Mouse (Mus musculus) monocyte, adult 5-6 weeks (primary cell): Measurements from ENCODE around the gene Cdh23. TPM values are rescaled to one million over a fixed set of nuclear protein-coding genes. Genes with fewer than 3 reads are reported as not detected.

ENCODE experiments used
- ATAC-seq: fragments of 153-309, 156-312 bp; replicated peaks from 2 replicates; pipeline ENCODE4 v1.8.0; 2017; ENCODE audit warnings: mild to moderate bottlenecking; ENCODE audit not compliant: low TSS enrichment, insufficient number of reproducible peaks, severe bottlenecking, poor library complexity, low FRiP score
- total RNA-seq: library from RNA; stranded (forward); fragments of 200-1000, 200-491, 200-594 nt; gene quantifications from 3 replicates; pipeline ENCODE4 v1.2.3, GENCODE M21; 2017

Cdh23 gene
- total RNA-seq, 1 experiment from 2014 or later = 1.1 TPM

DNA sequence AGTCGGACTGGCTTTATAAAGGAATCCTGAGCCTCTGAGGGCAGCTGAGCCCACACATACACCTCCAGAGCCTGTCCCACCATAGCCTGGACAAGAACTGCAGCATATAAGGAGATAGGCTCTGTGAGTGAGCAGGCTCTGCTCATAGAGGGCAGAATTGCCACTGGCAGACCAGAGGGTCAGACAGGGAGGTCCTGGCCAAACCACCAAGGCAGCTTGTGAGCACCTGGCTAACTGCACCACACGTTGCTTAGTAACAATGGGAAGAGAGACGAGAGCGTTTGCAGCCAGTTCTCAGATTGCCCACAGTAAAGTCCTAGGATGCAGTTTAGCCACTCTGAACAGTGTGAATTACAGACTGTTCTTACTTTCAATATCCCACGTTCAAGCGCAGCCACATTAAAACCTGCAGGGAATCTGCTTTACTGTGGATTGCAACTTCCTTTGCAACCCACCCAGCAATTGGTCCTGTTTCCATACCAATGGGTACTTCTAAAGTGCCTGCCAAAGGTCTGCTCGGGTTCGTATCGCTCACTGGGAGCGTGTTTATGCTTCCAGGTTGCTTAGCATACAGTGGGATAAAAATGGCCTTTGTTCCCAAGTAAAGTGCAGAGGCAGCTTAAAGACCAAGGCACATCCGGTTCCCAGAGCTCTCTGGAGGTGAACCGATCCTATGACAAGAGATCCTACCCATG lies 334.5 kb downstream of the Cdh23 start:
- ATAC-seq = no peak

DNA sequence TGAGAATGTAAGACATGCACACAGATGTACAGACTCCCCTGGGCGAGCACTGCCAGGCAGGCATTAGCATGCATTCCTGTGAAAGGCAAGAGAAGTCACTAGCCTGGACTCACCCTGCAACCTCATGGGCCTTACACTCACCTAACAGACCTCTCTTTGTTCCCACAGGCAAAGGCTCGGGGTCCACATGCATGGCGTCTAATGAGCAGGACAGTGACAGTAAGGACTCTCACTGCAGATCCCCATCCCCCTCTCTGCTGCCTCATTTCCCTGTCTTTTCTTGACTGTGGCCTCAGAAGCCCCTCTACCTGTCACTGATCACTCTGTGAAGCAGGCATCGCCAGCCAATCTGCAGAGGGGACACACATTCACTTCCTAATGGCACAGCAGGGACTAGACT lies 337.5 kb downstream of the Cdh23 start:
- ATAC-seq = no peak

- no peak for ATAC-seq
These were observed 338.4 kb downstream of the Cdh23 start for GRCm38 (mm10) chr10:60357901-60358300.

GRCm38 (mm10) chr10:60357441-60357840 lies 338.8 kb downstream of the Cdh23 start:
- ATAC-seq = no peak

- no peak for ATAC-seq
These were observed 341.2 kb downstream of the Cdh23 start for GRCm38 (mm10) chr10:60354881-60355677.

GRCm38 (mm10) chr10:60354003-60354325 lies 342.3 kb downstream of the Cdh23 start:
- no peak for ATAC-seq

DNA sequence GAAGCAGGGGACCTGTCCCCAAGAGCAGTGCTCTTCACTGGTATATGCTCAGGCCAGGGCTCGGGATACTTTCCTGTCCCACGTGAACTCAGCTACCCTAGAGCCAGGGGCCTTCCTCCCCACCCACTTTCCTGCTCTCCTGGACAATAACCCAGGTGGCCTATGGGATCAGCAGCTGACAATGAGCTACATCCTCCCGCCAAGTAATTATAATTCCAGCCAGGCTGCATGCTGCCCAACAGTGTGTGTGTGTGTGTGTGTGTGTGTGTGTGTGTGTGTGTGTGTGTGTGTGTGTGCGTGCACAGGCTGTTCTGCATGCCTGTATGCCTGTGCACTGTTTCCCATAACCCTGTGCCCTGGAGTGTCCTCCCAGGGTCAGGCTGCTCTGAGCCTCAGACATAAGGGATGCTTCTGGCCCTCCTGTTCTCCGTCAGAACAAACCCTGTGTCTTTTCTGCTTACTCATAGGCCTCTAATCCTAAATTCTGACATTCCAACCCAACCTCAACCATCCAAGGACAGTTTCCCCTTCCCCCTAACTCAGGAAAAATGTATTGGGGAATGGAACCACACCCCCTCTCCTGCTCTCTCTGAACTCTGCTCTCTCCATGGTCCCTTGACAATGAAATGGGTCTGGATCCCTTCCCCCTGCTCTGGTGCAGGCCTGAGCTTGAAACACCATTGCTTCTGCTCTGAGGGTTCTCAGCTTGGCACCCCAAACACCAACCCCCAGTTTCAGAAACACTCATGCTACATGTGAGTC lies 342.9 kb downstream of the Cdh23 start:
- no peak for ATAC-seq

GRCm38 (mm10) chr10:60351761-60352455 lies 344.4 kb downstream of the Cdh23 start:
- ATAC-seq = peak; percentile 59

GRCm38 (mm10) chr10:60351248-60351647 lies 345.0 kb downstream of the Cdh23 start:
- ATAC-seq = no peak

GRCm38 (mm10) chr10:60350805-60351167 lies 345.5 kb downstream of the Cdh23 start:
- ATAC-seq = peak; percentile 29; the same call in 1 of the 2 replicates

DNA sequence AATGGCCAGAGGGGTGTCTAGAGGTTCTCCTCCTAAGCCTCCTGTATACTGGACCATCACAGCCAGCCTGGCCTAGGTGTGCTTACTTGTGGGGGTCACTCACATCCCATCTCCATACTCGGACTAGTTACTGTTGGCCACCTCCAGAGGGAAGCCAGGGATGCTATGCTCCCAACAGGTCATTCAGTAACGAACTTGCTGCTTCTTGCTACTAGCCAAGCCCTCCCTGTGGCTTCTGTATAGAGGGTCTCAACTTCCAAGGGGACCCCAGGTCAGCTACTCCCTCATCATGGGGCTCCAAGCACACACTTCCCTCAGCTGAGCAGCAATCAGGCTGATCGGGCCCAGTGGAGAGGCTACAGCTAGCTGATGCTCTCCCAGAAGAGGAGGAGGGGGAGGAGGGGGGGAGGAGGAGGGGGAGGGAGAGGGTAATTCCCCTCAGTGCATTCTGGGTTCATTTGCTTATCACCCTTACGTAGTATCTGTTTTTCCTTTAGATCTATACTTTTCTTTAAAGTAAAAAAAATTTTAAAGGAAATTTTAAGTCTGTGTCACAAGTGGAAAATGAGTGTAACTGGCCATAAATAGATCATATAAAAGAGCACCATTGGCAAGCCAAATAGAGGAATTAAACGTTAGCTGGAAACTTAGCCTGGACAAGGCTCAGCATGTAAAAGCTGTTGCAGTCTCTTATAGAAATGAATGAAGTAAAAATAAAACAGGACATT lies 346.0 kb downstream of the Cdh23 start:
- no peak for ATAC-seq

- no peak for ATAC-seq
These were observed 346.6 kb downstream of the Cdh23 start for GRCm38 (mm10) chr10:60349644-60350043.

DNA sequence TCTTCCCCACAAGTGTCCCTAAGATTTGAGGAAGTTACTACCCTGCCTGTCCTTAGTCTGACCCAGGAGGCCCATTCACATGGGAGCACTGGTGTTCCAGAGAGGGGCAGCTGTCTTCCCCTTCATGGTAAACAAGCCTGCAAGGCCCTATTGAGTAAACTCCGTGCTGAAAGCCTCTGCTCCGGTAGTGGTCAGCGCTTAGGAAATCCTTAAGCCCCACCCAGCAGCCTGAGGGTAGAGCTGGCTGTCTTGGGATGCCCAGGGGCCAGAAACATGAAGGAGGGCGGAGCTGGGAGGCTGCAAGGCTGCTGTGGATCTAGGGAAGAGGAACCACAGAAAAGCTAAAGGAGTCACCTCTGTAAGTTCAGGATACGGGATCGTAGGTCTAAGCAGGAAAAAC lies 347.2 kb downstream of the Cdh23 start:
- ATAC-seq = peak; percentile 41

DNA sequence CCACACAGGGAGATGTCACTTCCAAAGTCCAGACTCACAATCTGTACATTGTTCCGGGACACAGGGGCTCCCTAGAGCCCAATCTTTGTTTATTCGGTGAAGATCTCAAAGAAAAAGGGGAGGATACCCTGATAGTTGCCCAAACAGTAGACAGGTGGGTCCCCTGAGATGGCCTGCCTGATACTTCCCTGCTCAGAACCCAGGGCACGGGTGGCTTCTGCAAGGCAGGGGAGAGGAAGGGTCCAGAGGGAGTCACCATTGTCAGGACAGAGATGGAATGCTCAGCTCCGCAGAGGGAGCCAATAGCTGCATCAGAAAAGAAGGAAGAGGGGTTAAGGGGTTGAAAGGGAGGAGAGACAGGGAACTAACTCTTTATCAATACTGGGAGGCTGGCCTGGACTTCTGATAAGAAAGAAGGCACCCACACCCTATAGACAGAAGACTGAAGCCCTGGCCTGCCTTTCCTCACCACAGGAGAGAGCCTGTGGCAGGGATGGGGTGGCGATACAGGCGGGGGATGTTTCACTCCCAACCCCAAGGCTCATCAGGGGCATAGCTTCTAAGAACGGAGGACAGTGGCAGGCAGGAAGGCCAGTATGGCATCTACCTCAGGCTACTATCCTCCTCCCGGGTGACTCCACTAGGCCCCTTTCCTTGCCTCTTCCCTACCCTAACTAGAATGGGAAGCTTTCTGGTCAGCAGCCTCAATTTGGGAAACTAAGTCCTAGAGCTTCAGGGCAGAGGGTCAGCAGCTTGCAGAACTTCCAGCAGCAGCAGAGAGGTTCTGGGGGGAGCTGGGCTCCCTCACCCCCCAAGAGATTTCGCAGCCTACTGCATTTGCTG lies 348.3 kb downstream of the Cdh23 start:
- no peak for ATAC-seq

DNA sequence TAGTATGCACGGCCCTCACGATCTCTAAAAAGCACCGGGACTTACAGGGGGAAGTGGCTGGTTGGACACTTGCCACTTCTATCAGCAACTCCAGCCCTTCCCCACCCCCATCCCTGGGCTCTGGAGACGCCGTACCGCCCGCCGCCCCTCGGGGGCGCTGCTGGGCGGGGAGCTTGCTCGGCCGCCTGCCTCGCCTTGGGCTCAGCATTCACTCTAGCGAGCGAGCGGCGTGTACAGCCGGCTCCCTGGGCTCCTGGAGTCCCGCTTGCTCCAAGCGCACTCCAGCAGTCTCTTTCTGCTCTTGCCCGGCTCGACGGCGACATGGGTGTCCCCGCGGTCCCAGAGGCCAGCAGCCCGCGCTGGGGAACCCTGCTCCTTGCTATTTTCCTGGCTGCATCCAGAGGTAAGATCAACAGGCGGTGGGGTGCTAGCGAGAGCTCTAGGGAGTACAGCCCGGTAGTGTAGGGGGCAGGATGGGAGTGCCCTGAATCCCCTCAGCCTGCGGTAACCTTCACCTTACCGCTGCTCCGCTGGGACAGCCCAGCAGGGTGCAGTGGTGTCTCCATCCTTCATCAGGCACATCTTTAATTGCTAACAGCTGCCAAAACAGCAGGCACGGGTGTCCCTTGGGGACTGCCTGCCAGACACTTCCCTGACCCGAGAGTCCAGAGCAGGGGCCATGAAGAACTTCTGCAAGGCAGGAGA lies 349.4 kb downstream of the Cdh23 start, which contains the start of gene Vsir:
Vsir (plus strand) TSS at position 151 of the 705 bp plus-strand sequence.
- peak; percentile 31 for ATAC-seq

DNA sequence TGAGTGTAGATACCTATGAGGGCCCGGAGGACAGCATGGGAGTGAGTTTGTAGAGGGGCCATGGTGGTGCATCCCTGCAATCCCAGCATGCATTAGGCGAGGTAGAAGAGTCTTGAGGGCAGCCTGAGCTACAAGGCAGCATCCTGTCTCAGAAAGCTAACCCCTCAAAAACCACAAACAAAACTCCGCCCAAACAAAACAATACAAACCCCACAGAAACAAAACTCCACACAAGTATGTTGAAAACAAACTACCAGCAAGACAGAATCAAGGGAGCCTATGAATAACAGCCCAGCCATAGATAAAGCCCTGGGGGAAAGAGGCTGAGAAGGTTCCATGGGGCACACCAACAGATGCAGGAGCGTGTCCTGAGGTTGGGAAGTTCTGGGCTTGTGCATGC lies 350.2 kb downstream of the Cdh23 start:
- ATAC-seq = no peak

DNA sequence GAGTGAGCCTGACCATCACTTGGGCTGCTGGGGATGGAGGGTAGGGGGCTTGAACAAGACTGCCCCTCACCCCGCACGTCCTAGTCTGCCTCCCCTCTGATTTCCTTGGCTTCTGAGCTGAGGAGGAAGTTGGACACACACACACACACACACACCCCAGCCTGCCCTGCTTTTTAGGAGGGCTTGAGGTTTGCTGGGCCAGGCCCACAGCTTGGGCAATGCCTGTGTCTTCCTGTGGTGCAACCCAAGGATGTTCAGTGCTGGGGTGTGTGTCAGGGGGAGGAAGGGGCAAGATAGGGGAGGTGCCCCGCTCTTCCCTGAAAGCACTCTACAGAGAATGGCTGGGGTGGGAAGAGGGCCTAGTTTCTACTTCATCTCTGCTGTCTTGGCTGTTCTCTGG lies 352.2 kb downstream of the Cdh23 start:
- ATAC-seq = peak; percentile 76
